Mouse (Mus musculus) heart, adult 2 months (tissue): Measurements from ENCODE around the gene Kcnd2.

Source experiments
- CTCF ChIP-seq: fragments of 200-600 bp; IDR thresholded peaks from 2 replicates; pipeline ENCODE4 v1.8.1; 2022; ENCODE audit warnings: antibody characterized with exemption, mild to moderate bottlenecking, moderate library complexity
- EP300 ChIP-seq: fragments of 200-500 bp; IDR thresholded peaks from 2 replicates; pipeline ENCODE4 v1.6.1; 2011; ENCODE audit warnings: low read depth, low read length, control low read depth; ENCODE audit not compliant: insufficient read depth
- POLR2A ChIP-seq: fragments of 200-500 bp; IDR thresholded peaks from 2 replicates; pipeline ENCODE4 v1.6.1; 2011; ENCODE audit warnings: mild to moderate bottlenecking, low read depth, low read length, control low read depth; ENCODE audit not compliant: insufficient read depth

GRCm38 (mm10) chr6:21431120-21431519 lies 215.8 kb downstream of the Kcnd2 start:
- no peak for TF ChIP-seq EP300
- no peak for TF ChIP-seq CTCF
- no peak for TF ChIP-seq POLR2A
